Mouse (Mus musculus) midbrain, embryonic 12.5 days (tissue): ENCODE data around the gene Klhl29. TPM values are rescaled to one million over a fixed set of nuclear protein-coding genes. Genes with fewer than 3 reads are reported as not detected.
A peak's percentile ranks its signal among the peaks of the same experiment; 100 is the strongest.

Source experiments
- ATAC-seq: fragments of 200-750 bp; cut with Nextera tagmentation; 2 replicates; pipeline ENCODE4 v1.8.0; 2017; ENCODE audit warnings: low read depth, moderate TSS enrichment, moderate library complexity; ENCODE audit not compliant: low FRiP score
- H3K27ac ChIP-seq: fragments of 300-500 bp; sonication (generic); replicated peaks from 2 replicates; pipeline ENCODE4 v1.5.1; 2016; ENCODE audit warnings: mild to moderate bottlenecking
- H3K27me3 ChIP-seq: fragments of 300-500 bp; sonication (generic); 2 replicates; pipeline ENCODE4 v1.6.1; 2016; ENCODE audit warnings: mild to moderate bottlenecking
- H3K36me3 ChIP-seq: fragments of 300-500 bp; sonication (generic); 2 replicates; pipeline ENCODE4 v1.6.1; 2016
- H3K4me1 ChIP-seq: fragments of 300-500 bp; sonication (generic); 2 replicates; pipeline ENCODE4 v1.6.1; 2016
- H3K4me2 ChIP-seq: fragments of 300-500 bp; sonication (generic); replicated peaks from 2 replicates; pipeline ENCODE4 v1.6.1; 2016; ENCODE audit warnings: mild to moderate bottlenecking, moderate library complexity
- H3K4me3 ChIP-seq: fragments of 300-500 bp; sonication (generic); 2 replicates; pipeline ENCODE4 v1.5.1; 2016; ENCODE audit warnings: mild to moderate bottlenecking
- H3K9ac ChIP-seq: fragments of 300-500 bp; sonication (generic); replicated peaks from 2 replicates; pipeline ENCODE4 v1.6.1; 2016; ENCODE audit warnings: mild to moderate bottlenecking, moderate library complexity
- H3K9me3 ChIP-seq: fragments of 300-500 bp; sonication (generic); 2 replicates; pipeline ENCODE4 v1.6.1; 2016; ENCODE audit warnings: mild to moderate bottlenecking
- WGBS: fragments of 180-500 bp; shearing (Covaris S2); methylation state at CpG from one replicate; pipeline ENCODE4 v1.1.7; 2016; 5-methylcytosine and 5-hydroxymethylcytosine counted together
- polyA plus RNA-seq: library from polyadenylated mRNA; unstranded; fragments of >200 nt; fragmentation: Nextera tagmentation; extraction: Ambion mirVana; gene quantifications from 2 replicates; pipeline ENCODE4 v1.2.1, GENCODE M21; 2016

The Klhl29 gene
- polyA plus RNA-seq, 1 experiment from 2014 or later = 4.1 TPM

- 89% methylated on average over 5 of the region's 5 CpGs for WGBS
- no peak overlapping the region for H3K4me3 ChIP-seq
- H3K9me3 ChIP-seq = no peaks in the 10 kb centered on the region
- no peak for ATAC-seq
- peaks cover 14% of the 10 kb centered on the region for H3K4me1 ChIP-seq
- no peak overlapping the region for H3K4me2 ChIP-seq
- no peak overlapping the region for H3K27ac ChIP-seq
- H3K36me3 ChIP-seq = no peaks in the 10 kb centered on the region
- no peak overlapping the region for H3K9ac ChIP-seq
- H3K27me3 ChIP-seq = no peaks in the 10 kb centered on the region
These were observed 258.9 kb downstream of the Klhl29 start for GRCm38 (mm10) chr12:5116605-5117004.

GRCm38 (mm10) chr12:5114631-5115030 is 260.9 kb downstream of the Klhl29 start:
- no peaks in the 10 kb centered on the region for H3K9me3 ChIP-seq
- no peak overlapping the region for H3K9ac ChIP-seq
- no peak overlapping the region for H3K4me3 ChIP-seq
- no peak for ATAC-seq
- WGBS = 78% methylated on average over 4 of the region's 4 CpGs
- H3K4me1 ChIP-seq = 0 out of 2 replicates have a peak, but pooled peaks cover 4% of the 10 kb centered on the region
- no peak overlapping the region for H3K4me2 ChIP-seq
- H3K27me3 ChIP-seq = no peaks in the 10 kb centered on the region
- H3K27ac ChIP-seq = no peak overlapping the region
- H3K36me3 ChIP-seq = no peaks in the 10 kb centered on the region

- no peak overlapping the region for H3K9ac ChIP-seq
- H3K27ac ChIP-seq = no peak overlapping the region
- no peak overlapping the region for H3K4me3 ChIP-seq
- WGBS = 71% methylated on average over 3 of the region's 3 CpGs
- H3K36me3 ChIP-seq = no peaks in the 10 kb centered on the region
- H3K4me1 ChIP-seq = no peaks in the 10 kb centered on the region
- H3K27me3 ChIP-seq = no peaks in the 10 kb centered on the region
- H3K9me3 ChIP-seq = no peaks in the 10 kb centered on the region
- ATAC-seq = no peak
- H3K4me2 ChIP-seq = no peak overlapping the region
These were observed 264.1 kb downstream of the Klhl29 start for GRCm38 (mm10) chr12:5111343-5111742.

- 77% methylated on average over 6 of the region's 6 CpGs for WGBS
These were observed 266.9 kb downstream of the Klhl29 start for GRCm38 (mm10) chr12:5108613-5109012.

GRCm38 (mm10) chr12:5107795-5108194 is 267.7 kb downstream of the Klhl29 start:
- no peak overlapping the region for H3K4me3 ChIP-seq
- 66% methylated on average over 2 of the region's 2 CpGs for WGBS

More at GRCm38 (mm10) chr12:5108613-5109012, 266.9 kb downstream of the Klhl29 start:
- Histone ChIP-seq H3K4me3 (no peak overlapping the region), H3K36me3 (no peaks in the 10 kb centered on the region), H3K4me2 (no peak overlapping the region), H3K9me3 (no peaks in the 10 kb centered on the region), H3K9ac (no peak overlapping the region), H3K27me3 (no peaks in the 10 kb centered on the region), H3K4me1 (no peaks in the 10 kb centered on the region), H3K27ac (no peak overlapping the region)
- no peak for ATAC-seq

DNA sequence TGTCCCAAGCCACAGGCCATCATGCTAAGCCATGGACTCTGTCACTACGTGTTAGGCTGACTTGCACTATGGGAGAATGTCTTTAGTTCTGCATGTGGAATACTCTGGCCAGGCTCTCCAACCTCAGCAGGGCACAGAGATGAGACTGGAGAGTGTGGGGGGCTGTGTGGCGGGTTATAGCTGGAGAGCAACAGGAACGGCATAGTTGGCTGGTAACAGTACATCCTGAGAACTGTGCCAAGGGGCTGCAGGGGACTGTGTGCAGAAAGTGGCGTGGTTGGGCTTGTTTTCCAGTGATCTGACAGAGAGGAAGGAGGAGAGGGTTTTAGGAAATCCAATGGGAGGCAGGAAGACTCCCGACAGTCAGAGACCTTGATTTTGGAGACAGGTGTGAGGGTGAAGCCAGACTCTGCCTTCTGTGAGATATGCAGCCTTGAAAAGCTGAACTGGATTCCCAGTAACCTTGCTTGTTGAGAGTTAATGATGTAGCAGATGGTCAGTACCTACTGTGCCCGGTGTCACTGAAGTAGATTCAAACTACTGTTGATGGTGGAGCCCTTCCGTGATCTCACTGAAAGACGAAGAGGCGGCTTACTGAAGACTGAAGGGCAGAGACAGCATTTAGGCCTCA is 270.9 kb downstream of the Klhl29 start:
- no peak overlapping the region for H3K9ac ChIP-seq
- H3K27ac ChIP-seq = no peak overlapping the region
- H3K36me3 ChIP-seq = no peaks in the 10 kb centered on the region
- no peaks in the 10 kb centered on the region for H3K27me3 ChIP-seq
- ATAC-seq = no peak
- 0 out of 2 replicates have a peak, but pooled peaks cover 3% of the 10 kb centered on the region for H3K4me1 ChIP-seq
- 90% methylated on average over 9 of the region's 9 CpGs for WGBS
- H3K4me3 ChIP-seq = no peak overlapping the region
- H3K4me2 ChIP-seq = no peak overlapping the region
- no peaks in the 10 kb centered on the region for H3K9me3 ChIP-seq

More at GRCm38 (mm10) chr12:5107795-5108194, 267.7 kb downstream of the Klhl29 start:
- H3K4me2 ChIP-seq = no peak overlapping the region
- H3K9ac ChIP-seq = no peak overlapping the region
- no peak overlapping the region for H3K27ac ChIP-seq
- no peak for ATAC-seq
- no peaks in the 10 kb centered on the region for H3K27me3 ChIP-seq
- no peaks in the 10 kb centered on the region for H3K4me1 ChIP-seq
- no peaks in the 10 kb centered on the region for H3K9me3 ChIP-seq
- H3K36me3 ChIP-seq = no peaks in the 10 kb centered on the region

DNA sequence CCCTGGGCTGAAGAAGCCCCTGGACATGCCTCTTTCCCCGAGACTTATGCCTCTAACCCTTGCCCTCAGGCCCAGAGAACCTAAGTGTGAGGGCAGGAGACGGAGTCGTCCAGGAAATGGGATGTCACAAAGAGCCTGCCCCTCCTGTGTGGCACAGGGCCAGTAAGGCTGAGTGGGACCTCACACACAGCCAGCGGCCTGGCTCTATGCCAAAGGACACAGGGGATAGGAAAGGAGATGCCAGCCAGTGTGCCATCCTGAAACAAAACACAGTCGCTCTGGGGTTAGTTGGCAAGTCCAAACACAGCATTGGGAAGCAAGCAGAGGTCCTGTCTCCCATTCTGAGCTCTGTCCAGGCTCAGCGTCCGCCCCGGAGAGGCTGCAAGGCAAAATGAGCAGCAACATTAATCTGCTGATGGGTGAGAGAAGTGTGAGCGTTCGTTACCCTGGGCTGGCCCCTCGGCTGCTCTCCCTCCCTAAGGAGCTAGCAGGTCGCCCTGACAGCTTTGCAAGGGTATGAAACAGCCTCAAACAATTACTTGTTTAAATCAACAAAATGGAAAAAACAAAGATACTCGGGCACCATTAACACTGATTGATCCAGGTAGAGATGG is 274.0 kb downstream of the Klhl29 start:
- no peak overlapping the region for H3K4me3 ChIP-seq
- no peaks in the 10 kb centered on the region for H3K9me3 ChIP-seq
- 82% methylated on average over 13 of the region's 13 CpGs for WGBS
- no peak overlapping the region for H3K9ac ChIP-seq
- no peaks in the 10 kb centered on the region for H3K36me3 ChIP-seq
- no peaks in the 10 kb centered on the region for H3K27me3 ChIP-seq
- no peak for ATAC-seq
- no peak overlapping the region for H3K4me2 ChIP-seq
- H3K4me1 ChIP-seq = 0 out of 2 replicates have a peak, but pooled peaks cover 3% of the 10 kb centered on the region
- no peak overlapping the region for H3K27ac ChIP-seq

- H3K36me3 ChIP-seq = no peaks in the 10 kb centered on the region
- ATAC-seq = no peak
- H3K4me2 ChIP-seq = no peak overlapping the region
- H3K27me3 ChIP-seq = no peaks in the 10 kb centered on the region
- 0 out of 2 replicates have a peak, but pooled peaks cover 3% of the 10 kb centered on the region for H3K4me1 ChIP-seq
- no peak overlapping the region for H3K4me3 ChIP-seq
- no peak overlapping the region for H3K27ac ChIP-seq
- no peaks in the 10 kb centered on the region for H3K9me3 ChIP-seq
- 93% methylated on average over 9 of the region's 9 CpGs for WGBS
- H3K9ac ChIP-seq = no peak overlapping the region
These were observed 275.9 kb downstream of the Klhl29 start for GRCm38 (mm10) chr12:5099572-5099971.

DNA sequence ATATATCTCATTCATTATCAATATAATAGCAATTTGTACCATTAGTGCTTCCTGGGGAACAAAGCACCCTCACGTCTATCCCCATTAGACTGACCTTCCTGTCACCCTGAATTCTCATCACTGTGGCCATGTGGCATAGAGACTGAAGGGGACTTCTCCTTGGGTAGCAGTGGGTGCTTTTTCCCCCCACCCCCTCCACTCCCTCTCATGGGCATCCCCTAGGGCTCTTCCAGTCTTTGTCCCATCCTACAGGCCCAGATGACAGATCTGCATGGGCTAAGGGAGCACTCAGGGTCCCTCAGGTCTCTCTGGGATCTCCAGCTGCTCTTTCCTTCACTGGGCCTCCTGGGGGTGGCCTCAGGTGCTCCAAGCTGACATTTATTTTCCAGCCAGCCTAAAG is 286.8 kb downstream of the Klhl29 start:
- Histone ChIP-seq H3K36me3 (peaks cover 29% of the 10 kb centered on the region), H3K4me3 (no peak overlapping the region), H3K9ac (no peak overlapping the region), H3K9me3 (no peaks in the 10 kb centered on the region), H3K27me3 (no peaks in the 10 kb centered on the region), H3K27ac (peak overlapping the region; percentile 63), H3K4me1 (peaks cover 21% of the 10 kb centered on the region), H3K4me2 (no peak overlapping the region)
- peak; percentile 31; the same call in 1 of the 2 replicates for ATAC-seq
- WGBS = 63% methylated on average over 1 of the region's 1 CpGs

DNA sequence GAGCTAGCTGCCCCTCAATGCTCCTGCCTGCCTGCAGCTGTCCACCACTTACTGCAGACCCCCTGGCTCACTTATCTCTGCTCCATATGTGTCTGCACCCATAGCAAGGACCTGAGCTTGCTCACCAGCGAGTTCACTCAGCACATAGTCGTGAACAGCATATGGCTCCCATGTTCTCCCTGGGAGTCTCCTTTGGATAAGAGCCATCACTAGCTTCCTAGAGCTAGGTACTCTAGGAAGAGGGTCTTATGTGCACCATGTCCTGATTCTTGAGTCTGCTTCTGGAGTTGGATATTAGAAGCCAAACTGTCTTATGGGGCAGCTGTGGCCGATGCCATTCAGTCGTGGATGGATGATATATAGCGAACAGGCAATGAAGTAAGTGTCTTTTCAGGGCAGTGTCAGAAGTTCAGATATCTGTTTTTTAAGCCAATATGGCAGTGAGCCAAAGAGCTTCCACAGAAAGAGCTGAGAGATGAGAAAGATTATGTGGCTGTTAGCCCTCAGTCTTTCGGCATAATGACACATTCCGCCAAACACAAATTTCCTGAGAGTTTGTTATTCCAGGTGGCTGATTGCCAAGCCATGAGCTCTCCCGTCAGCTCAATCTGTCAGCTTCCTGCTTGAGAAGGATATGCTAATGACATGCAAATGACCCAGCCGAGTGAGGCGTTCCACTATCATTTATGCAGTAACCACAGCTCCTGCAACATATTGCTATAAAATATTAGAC is 287.5 kb downstream of the Klhl29 start:
- ATAC-seq = peak; percentile 71; the same call in 1 of the 2 replicates
- WGBS = 54% methylated on average over 10 of the region's 10 CpGs
- Histone ChIP-seq H3K4me3 (no peak overlapping the region), H3K27me3 (no peaks in the 10 kb centered on the region), H3K36me3 (peaks cover 36% of the 10 kb centered on the region), H3K9ac (no peak overlapping the region), H3K4me1 (peaks cover 21% of the 10 kb centered on the region), H3K27ac (peak overlapping the region; percentile 8; the same call in 1 of the 2 replicates), H3K9me3 (no peaks in the 10 kb centered on the region), H3K4me2 (no peak overlapping the region)

- H3K4me2 ChIP-seq = no peak overlapping the region
- no peaks in the 10 kb centered on the region for H3K27me3 ChIP-seq
- H3K4me1 ChIP-seq = peaks cover 19% of the 10 kb centered on the region
- no peak overlapping the region for H3K27ac ChIP-seq
- H3K9ac ChIP-seq = no peak overlapping the region
- no peak for ATAC-seq
- H3K9me3 ChIP-seq = no peaks in the 10 kb centered on the region
- peaks cover 37% of the 10 kb centered on the region for H3K36me3 ChIP-seq
- WGBS = 96% methylated on average over 5 of the region's 5 CpGs
- no peak overlapping the region for H3K4me3 ChIP-seq
These were observed 290.8 kb downstream of the Klhl29 start for GRCm38 (mm10) chr12:5084714-5085113.

DNA sequence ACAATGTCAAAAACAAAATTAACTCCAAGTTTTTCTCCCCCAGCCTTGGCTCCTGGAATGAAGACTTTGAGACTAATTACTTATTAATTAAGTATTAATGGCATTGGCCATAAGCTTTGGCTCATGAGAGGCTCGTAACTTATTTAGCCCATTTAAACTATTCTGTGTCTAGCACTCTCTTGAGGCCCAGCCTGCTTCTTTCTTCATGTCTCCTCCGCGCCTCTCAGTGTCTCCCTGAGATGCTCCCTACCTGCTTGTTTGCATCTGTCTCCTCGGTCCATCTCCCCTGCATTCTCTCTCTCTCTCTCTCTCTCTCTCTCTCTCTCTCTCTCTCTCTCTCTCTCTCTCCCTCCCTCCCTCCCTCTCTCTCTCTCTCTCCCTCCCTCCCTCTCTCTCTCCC is 294.0 kb downstream of the Klhl29 start:
- 97% methylated on average over 4 of the region's 4 CpGs for WGBS
- no peaks in the 10 kb centered on the region for H3K27me3 ChIP-seq

More for the DNA sequence above, 294.0 kb downstream of the Klhl29 start:
- no peak overlapping the region for H3K9ac ChIP-seq
- ATAC-seq = no peak
- no peak overlapping the region for H3K4me3 ChIP-seq
- no peaks in the 10 kb centered on the region for H3K4me1 ChIP-seq
- H3K4me2 ChIP-seq = no peak overlapping the region
- H3K27ac ChIP-seq = no peak overlapping the region
- peaks cover 41% of the 10 kb centered on the region for H3K36me3 ChIP-seq
- no peaks in the 10 kb centered on the region for H3K9me3 ChIP-seq
